Mouse (Mus musculus) right cerebral cortex, postnatal 4 days (tissue): Measurements from ENCODE around the gene Nhsl1.
A peak's percentile ranks its signal among the peaks of the same experiment; 100 is the strongest.

Experiments
- DNase-seq: peaks from one replicate; pipeline ENCODE4 v3.0.0-alpha.2; 2022

Nhsl1 gene

DNA sequence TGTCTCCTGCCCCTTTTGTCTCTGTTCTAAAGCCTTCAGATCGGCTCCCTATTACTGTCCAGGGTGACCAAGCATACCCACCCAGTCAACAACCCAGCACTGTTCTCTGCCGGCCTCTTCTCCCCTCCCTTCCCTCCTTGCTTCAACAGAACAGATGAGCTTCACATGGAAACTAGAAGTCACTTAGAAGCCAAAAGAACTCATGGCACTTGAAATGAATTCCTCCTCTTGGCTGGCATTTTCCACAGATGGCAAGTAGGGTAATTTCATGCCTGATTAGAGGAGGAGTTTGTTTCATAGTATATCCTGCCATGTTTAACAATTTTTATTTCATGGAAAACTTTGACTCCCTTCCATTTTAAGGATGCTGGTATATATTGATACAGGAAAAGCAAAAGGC lies 85.2 kb downstream of the Nhsl1 start:
- DNase-seq: no peak

- DNase-seq: no peak
These were observed 85.9 kb downstream of the Nhsl1 start for GRCm38 (mm10) chr10:18404679-18405078.

- peak; percentile 65 for DNase-seq
These were observed 88.5 kb downstream of the Nhsl1 start for GRCm38 (mm10) chr10:18407062-18407830.

DNA sequence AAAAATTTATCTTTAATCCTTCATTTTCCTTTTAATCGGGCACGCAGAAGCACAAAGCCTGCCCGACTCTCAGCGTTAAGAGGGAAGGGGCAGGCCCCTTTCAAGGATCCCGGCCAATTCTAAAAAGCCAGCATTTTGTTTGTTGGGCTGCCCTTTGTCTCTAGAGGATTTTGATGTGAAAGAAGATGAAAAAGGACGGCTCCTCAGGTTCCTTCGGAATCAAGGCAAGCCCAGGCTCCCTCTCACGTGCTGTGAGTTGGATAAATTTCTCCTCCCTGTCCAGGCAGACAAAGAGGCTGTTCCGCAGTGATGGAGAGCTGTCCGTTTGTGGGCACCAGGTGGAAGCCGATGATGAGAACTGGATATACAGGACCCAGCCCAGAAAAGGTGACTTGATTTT lies 89.3 kb downstream of the Nhsl1 start:
- DNase-seq: no peak

DNA sequence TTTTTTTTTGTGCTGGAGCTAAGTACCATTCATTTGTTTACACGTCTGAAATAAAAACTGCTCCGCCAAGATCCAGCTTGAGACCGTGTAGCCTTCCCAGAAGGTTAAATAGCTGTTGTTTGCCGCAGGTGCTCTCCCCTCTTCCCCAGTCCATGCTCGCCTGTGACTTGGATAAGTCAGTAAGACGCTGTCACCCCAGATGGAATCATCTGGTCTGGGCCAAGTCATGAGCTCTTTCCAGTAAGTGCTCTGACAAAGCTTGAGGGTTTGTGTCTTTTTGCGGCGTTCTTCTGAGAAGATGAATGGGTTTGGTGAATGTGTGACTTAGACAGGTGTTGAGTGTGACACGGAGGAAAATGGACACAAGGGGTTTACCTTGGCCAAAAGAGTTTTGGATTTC lies 89.8 kb downstream of the Nhsl1 start:
- DNase-seq: no peak

- DNase-seq: no peak
These were observed 90.3 kb downstream of the Nhsl1 start for GRCm38 (mm10) chr10:18409068-18409467.

DNA sequence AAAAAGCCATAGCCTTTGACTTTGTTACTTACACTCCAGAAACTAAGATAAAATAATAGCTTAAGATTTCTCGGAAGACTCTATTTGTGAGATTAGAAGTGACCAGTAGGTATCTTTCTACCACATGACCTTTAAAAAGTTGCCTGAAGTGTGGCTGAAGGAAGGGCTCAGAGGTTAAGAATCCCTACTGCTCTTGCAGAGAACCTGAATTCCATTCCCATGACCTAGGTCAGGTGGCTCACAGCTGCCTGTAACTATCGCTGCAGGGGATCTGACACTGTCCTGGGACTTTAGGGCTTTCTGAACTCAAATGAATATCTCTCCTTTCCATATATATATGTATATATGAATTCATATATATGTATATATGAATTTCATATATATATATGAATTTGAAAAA lies 92.5 kb downstream of the Nhsl1 start:
- no peak for DNase-seq

DNA sequence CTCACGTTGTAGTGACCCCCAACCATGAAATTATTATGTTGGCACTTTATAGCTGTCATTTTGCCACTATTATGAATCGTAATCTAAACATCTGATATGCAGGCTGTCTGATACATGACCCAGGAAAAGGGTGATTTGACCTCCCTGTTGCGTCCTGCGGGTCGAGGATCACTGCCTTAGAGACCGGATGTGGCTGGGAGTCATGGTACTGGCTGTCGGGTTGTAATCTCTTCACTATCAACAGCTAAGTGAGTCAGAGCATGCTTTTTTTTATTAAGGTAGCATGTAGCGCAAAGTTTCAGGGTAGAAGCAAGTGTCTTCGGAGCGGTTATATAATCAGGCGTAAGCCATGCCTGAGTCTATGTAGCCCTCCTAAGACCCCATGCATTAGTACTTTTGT lies 97.2 kb downstream of the Nhsl1 start:
- no peak for DNase-seq

- DNase-seq: no peak
These were observed 99.4 kb downstream of the Nhsl1 start for GRCm38 (mm10) chr10:18418160-18418559.

DNA sequence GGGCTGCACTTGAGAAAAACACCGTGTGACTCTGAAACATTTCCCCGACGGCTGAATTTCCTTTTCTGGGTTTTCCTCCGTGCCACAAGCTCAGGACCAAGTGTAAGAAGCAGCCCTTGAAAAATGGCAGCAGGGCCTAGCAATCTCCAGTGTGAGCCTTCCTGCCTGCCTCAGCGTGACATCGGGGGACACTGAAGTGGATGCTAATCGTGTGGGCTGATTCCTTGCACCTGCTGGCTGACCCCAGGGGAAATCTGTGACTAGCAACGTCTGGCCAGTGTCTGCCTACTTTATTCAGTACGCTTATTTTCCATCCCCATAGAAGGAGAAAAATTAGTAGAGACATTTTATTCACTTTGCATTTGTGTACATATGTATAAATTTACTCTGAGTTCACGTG lies 100.7 kb downstream of the Nhsl1 start:
- DNase-seq: no peak

GRCm38 (mm10) chr10:18420259-18421000 lies 101.6 kb downstream of the Nhsl1 start:
- no peak for DNase-seq

GRCm38 (mm10) chr10:18422968-18423367 lies 104.2 kb downstream of the Nhsl1 start:
- no peak for DNase-seq

GRCm38 (mm10) chr10:18423557-18423956 lies 104.8 kb downstream of the Nhsl1 start:
- no peak for DNase-seq

DNA sequence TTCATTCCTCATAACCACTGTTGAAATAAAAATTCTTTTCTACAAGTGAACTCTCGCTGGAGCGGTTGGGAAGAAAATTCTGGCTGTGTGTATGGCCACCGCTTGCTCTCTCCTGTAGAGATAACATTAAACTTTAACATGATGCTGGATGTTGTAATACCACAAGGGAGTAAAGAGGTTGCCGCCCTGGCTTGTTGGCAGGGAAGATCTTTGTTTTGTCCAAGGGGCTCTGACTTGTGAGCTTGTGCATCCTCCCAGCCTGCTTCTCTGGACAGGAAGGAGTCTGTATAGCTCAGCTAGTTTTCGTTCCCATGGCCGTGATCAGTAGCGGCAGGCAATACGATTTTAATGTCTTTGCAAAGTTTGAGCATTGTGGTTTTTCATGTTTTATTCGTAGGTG lies 109.1 kb downstream of the Nhsl1 start:
- DNase-seq: no peak

DNA sequence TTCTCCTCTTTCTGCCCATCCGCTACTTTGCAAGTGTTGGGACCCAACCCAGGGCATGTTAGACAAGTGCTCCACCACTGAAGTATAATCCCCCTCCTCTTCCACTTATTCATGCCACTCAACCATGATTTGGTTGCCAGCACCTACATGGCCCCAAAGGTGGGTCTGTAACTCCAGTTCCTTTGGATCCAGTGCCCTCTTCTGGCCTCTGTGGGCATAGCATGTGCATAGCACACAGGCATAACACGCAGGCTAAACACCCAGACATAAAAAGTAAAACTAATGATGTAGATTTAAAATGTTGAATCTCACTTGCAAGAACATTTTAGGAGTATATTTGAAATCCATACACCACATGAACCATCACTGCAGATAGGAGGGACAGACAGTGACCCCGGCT lies 110.7 kb downstream of the Nhsl1 start:
- DNase-seq: no peak

- DNase-seq: no peak
These were observed 111.4 kb downstream of the Nhsl1 start for GRCm38 (mm10) chr10:18430141-18430540.

GRCm38 (mm10) chr10:18430973-18431372 lies 112.2 kb downstream of the Nhsl1 start:
- DNase-seq: peak; percentile 64

GRCm38 (mm10) chr10:18431546-18431945 lies 112.8 kb downstream of the Nhsl1 start:
- DNase-seq: no peak

- DNase-seq: no peak
These were observed 116.7 kb downstream of the Nhsl1 start for GRCm38 (mm10) chr10:18435454-18435853.

GRCm38 (mm10) chr10:18435938-18436337 lies 117.2 kb downstream of the Nhsl1 start:
- no peak for DNase-seq

- DNase-seq: no peak
These were observed 118.8 kb downstream of the Nhsl1 start for GRCm38 (mm10) chr10:18437584-18437983.

GRCm38 (mm10) chr10:18445603-18446358 lies 127.0 kb downstream of the Nhsl1 start:
- no peak for DNase-seq

DNA sequence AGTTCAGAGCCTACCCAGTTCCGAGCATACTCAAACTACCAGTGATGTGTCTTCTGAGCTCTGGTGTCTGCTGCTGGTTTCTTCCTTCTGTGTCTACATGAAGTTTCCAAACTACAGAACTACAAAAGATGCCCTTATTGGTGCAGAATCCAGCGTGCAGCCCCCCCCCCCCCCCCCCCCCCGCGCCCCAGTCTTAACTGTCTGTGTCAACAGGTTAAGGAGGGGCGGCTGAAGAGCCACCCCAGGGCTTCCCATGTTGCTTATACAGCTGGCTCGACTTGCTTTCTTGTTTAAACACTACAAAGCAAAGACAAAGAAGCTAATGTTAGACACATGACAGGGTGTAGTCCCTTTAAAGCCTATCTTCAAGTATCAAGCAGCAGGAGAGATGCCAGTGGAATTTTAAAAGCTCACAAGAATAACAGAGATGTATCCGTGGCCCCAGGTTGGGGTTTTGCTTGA lies 127.6 kb downstream of the Nhsl1 start:
- no peak for DNase-seq

GRCm38 (mm10) chr10:18447299-18447698 lies 128.5 kb downstream of the Nhsl1 start:
- no peak for DNase-seq
